Mouse (Mus musculus) embryo, embryonic 9.5 days (tissue): ENCODE measurements around the gene Slc35e1.
A peak's percentile ranks its signal among the peaks of the same experiment; 100 is the strongest.

Experiments
- DNase-seq: peaks from one replicate; pipeline ENCODE4 v3.0.0-alpha.2; 2017; ENCODE audit errors: extremely low spot score

The Slc35e1 gene

GRCm38 (mm10) chr8:72485456-72486199 is 6.8 kb downstream of the Slc35e1 start:
- no peak for DNase-seq

DNA sequence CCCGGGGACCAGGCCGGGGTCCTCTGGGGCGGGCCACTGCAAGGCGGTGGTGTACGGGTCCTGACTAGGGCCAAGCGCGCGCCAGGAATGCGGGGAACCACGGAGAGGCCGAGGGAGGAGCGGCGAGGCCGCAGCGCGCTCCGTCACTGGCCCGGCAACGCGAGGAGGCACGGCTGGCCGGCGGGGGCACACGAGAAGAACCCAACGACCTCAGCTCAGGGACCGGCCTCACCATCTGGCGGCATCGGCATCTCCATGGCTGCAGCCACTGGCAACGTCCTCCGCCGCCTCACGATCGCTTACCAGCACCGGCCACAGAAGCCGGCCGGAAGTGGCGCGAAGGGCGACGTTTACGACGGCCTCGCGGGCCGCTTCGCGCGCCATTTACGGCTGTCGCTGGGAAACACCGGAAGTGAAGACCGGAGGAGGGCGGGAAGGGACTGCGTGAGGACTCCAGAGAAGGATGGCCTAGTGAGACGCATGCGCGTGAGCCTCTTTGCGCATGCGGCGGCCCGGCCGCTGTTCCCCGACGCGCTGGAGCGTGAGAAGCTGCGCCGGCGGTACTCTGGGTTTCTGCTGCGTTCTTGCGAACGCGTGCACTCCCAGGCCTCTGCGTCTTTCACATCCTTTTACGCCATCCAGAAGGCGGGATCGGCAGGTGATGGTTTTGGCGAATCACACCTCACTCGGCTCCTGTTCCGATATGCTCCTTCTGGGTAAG is 17.4 kb downstream of the Slc35e1 start, which contains the start of gene Cherp:
Gene Cherp (minus strand): TSS at position 401 of the 721 bp plus-strand sequence.
- DNase-seq, result peak; percentile 95

DNA sequence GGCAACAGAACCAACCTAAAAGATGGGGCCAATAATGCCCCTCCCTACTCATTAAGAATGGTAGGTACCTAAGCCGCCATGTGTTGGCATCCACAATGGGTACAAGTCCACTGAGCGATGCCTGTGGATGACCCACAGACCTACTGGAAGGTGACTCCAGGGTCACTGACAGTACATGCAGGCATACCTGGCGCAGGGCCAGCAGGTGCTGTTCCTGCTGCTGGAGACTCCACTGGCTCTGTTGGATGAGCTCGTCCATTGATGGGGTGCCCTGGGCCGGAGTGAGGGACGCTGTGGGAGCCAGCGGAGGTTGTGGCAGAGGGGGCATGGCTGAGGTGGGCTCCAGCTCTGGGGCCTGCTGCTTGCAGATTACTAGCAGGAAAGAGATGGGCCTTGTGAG is 21.7 kb downstream of the Slc35e1 start:
- DNase-seq, result no peak

GRCm38 (mm10) chr8:72469984-72470383 is 22.4 kb downstream of the Slc35e1 start:
- no peak for DNase-seq

GRCm38 (mm10) chr8:72469243-72469642 is 23.2 kb downstream of the Slc35e1 start:
- no peak for DNase-seq

GRCm38 (mm10) chr8:72464211-72464610 is 28.2 kb downstream of the Slc35e1 start:
- DNase-seq, result no peak

DNA sequence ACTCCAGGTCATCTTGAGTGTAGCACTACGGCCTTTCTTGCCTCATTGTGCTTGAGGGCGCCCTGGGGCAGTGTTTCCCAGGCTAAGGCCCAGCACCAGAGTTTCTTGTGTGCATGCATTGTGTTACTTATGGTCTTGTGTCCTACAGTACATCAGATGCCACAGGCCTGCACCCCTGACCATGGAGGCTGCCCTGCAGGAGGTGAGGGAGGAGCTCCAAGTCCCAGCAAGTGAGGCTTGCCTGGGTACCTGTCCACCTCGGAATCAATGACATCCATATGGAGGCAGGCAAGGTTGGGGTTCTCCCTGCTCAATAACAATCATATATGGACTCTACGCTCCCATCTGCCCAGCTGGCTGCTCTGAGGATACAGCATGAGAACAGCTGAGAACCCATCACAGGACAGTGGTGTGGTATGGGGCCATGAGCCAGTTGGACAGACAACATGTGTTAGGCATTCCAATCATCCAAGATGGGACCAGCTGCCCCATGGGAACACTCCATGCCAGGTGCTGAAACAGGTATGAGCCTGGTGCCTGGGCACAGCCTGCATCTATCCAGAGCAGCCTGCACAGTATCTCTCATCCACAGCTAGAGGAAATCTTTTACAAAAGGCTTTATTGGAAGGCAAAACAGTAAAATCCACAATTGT is 32.4 kb downstream of the Slc35e1 start:
- no peak for DNase-seq

- no peak for DNase-seq
Measured at GRCm38 (mm10) chr8:72458457-72458856, 34.0 kb downstream of the Slc35e1 start.

GRCm38 (mm10) chr8:72457806-72458205 is 34.6 kb downstream of the Slc35e1 start:
- DNase-seq, result no peak

DNA sequence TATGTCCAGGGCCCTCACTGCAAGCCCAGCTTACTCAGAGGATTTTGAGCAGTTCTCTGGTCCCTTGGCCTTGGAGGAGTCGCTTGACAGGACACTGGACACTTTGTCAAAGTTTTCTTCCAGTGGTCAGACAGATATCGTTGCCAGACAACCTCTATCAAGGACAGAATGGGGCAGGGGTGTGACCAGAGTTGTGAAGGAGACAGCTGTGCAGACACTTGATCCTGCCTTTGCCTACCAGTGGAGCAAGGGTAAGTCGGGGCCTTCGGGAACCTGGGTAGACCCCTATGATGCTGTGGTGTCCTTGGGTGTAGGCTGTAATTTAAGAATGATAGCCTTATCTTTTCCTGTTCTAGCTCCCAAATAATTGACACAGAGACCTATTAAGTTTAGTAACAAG is 37.1 kb downstream of the Slc35e1 start:
- DNase-seq, result no peak

GRCm38 (mm10) chr8:72453904-72454303 is 38.5 kb downstream of the Slc35e1 start:
- no peak for DNase-seq

DNA sequence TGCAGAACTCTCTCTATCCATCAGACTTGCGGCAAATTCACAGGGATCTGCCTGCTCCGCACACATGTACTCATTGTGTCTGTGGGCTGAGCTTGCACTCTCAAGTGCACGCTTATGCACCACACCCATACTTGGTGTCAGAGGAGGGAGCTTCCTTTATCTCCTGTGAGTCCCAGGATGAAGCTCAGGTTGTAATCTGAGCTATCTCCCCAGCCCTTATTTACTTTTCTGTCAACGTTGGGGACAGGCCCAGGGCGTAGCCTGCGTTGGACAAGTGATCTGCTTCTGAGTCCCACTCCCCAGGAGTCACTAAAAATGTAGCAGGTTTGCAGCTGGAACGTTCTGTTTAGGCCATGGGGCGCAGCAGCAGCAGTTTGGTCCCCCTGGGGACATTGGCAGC is 40.9 kb downstream of the Slc35e1 start:
- DNase-seq, result no peak

GRCm38 (mm10) chr8:72445071-72445470 is 47.3 kb downstream of the Slc35e1 start:
- DNase-seq, result no peak

- no peak for DNase-seq
Measured at GRCm38 (mm10) chr8:72443994-72444350, 48.4 kb downstream of the Slc35e1 start.

- DNase-seq, result peak; percentile 96
Measured at GRCm38 (mm10) chr8:72443338-72443993, 48.9 kb downstream of the Slc35e1 start, which contains the start of the genes Calr3 and 1700030K09Rik. TSS of gene Calr3 (minus strand) at chr8:72443870. TSS of gene 1700030K09Rik (plus strand) at chr8:72443880.

DNA sequence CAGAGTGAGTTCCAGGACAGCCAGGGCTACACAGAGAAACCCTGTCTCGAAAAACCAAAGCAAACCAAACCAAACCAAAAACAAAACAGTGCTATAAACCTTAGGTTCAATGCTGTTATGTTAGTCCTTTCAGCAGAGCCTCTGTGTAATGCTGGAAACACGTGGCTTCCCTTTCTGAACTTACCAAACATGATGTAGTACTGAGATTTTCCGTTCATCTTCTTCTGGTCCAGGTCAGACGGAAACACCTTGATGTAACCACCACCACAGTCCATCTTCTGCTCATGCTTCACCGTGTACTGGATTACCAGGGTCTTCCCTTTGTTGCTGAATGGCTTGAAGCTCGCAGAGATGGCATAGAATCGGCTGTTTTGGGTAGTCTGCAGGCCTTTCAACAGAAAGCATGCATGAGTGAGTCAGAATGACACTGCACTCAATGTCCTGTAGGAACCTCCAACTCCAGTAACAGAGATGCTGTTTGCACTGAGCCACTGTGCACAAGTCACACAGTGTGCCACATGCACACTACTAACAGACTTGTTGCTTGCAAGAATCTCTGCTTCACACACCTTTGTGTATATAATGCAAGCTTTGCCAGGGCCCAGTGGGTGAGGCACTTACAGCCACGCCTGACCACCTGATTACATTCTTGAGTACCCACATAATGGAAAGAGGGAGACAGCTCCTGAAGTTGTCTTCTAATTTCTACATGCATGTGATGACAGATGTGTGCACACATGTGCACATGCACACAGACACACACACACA is 54.0 kb downstream of the Slc35e1 start:
- no peak for DNase-seq

DNA sequence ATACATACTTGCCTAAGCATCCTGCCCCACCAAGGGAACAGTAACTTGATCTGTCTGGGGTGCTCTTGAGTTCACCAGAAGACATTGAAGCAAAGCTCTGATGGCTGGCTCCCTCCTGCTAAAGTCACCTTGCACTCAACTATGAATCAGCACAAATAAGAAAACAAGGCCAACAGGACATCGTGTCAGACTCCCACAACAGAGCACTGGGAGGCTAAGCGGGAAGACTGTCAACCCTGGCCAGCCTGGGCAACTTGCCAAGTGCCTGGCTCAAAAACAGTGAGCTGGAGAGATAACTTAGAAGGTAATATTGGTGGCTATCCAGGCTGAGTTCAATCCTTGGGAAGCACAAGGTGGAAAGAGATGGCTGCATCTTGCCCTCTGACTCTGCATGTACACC is 57.5 kb downstream of the Slc35e1 start:
- no peak for DNase-seq
